Mouse (Mus musculus) midbrain, embryonic 14.5 days (tissue): ENCODE results near the gene Aldh3b1. TPM values are rescaled to one million over a fixed set of nuclear protein-coding genes. Genes with fewer than 3 reads are reported as not detected.

Source experiments
- ATAC-seq: fragments of 200-750 bp; cut with Nextera tagmentation; 2 replicates; pipeline ENCODE4 v1.8.0; 2017; ENCODE audit warnings: moderate number of reproducible peaks, moderate library complexity; ENCODE audit not compliant: low FRiP score, low TSS enrichment
- DNase-seq: peaks from one replicate; pipeline ENCODE4 v3.0.0-alpha.2; 2015
- H3K27ac ChIP-seq: fragments of 300-500 bp; sonication (generic); replicated peaks from 2 replicates; pipeline ENCODE4 v1.5.1; 2014; ENCODE audit warnings: mild to moderate bottlenecking, low read depth, low read length, moderate library complexity
- H3K27me3 ChIP-seq: fragments of 300-500 bp; sonication (generic); 2 replicates; pipeline ENCODE4 v1.6.1; 2014; ENCODE audit warnings: low read length, control low read depth, mixed read lengths; ENCODE audit not compliant: control insufficient read depth, insufficient read depth
- H3K36me3 ChIP-seq: fragments of 300-500 bp; sonication (generic); 2 replicates; pipeline ENCODE4 v1.6.1; 2014; ENCODE audit warnings: low read length, control low read depth; ENCODE audit not compliant: control insufficient read depth, insufficient read depth
- H3K4me1 ChIP-seq: fragments of 300-500 bp; sonication (generic); 2 replicates; pipeline ENCODE4 v1.6.1; 2014; ENCODE audit warnings: mild to moderate bottlenecking, antibody characterized with exemption, low read length, control low read depth; ENCODE audit not compliant: control insufficient read depth, insufficient read depth
- H3K4me2 ChIP-seq: fragments of 300-500 bp; sonication (generic); 2 replicates; pipeline ENCODE4 v1.6.1; 2014; ENCODE audit warnings: mild to moderate bottlenecking, low read length, moderate library complexity
- H3K4me3 ChIP-seq: fragments of 300-500 bp; sonication (generic); replicated peaks from 2 replicates; pipeline ENCODE4 v1.5.1; 2014; ENCODE audit warnings: low read depth, low read length
- H3K9ac ChIP-seq: fragments of 300-500 bp; sonication (generic); replicated peaks from 2 replicates; pipeline ENCODE4 v1.6.1; 2014; ENCODE audit warnings: mild to moderate bottlenecking, low read length, moderate library complexity
- H3K9me3 ChIP-seq: fragments of 300-500 bp; sonication (generic); 2 replicates; pipeline ENCODE4 v1.6.1; 2016; ENCODE audit warnings: low read length, control low read depth, mixed read lengths; ENCODE audit not compliant: control insufficient read depth
- WGBS: fragments of 180-500 bp; shearing (Covaris S2); extraction: QIAGEN DNeasy Blood & Tissue Kit; methylation state at CpG from one replicate; pipeline ENCODE4 v1.1.7; 2014; 5-methylcytosine and 5-hydroxymethylcytosine counted together
- polyA plus RNA-seq: library from polyadenylated mRNA; unstranded; fragments of >200 nt; fragmentation: Nextera tagmentation; extraction: Ambion mirVana; gene quantifications from 2 replicates; pipeline ENCODE4 v1.2.1, GENCODE M21; 2014

Aldh3b1 gene
- polyA plus RNA-seq, 1 experiment from 2014 or later = 1.1 TPM

DNA sequence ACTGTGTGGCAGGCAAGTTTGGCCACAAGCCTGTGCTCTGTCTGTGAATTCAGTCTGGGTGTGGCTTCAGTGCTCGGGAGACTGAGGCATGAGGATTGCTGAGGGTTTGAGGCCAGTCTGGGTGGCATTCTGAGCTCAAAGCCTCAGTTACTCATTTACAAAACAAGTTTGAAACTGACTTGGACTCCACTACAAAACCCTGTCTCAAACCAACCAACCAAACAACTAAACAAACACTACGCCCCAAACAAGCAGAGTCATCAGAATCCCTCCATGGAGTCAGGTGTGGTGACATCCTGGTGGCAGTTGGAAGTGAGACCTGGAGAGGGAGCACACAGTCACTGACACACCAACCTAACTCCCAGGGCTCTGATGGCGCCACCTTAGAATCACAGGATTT, 20.7 kb upstream of the Aldh3b1 start:
- H3K27ac ChIP-seq = no peak overlapping the region
- 79% methylated on average over 3 of the region's 3 CpGs for WGBS
- no peak for ATAC-seq

DNA sequence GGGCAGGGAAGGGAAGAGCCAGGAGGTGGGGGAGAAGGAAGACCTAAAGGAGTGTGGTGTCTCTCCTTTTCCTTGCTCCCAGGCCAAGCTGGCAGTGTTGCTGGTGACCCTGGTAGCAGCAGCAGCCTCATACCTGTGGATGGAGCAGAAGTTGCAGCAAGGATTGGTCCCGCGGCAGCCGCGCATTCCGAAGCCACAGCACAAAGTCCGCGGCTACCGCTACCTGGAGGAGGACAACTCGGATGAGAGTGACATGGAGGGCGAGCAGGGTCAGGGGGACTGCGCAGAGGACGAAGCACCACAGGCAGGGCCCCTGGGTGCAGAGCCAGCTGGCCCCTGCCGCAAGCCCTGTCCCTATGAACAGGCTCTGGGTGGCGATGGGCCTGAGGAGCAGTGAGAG, 18.9 kb upstream of the Aldh3b1 start:
- Histone ChIP-seq H3K9ac (no peak overlapping the region), H3K36me3 (no peaks in the 10 kb centered on the region), H3K9me3 (no peaks in the 10 kb centered on the region), H3K4me2 (no peak overlapping the region), H3K27me3 (no peaks in the 10 kb centered on the region), H3K4me3 (no peak overlapping the region), H3K27ac (no peak overlapping the region), H3K4me1 (no peaks in the 10 kb centered on the region)
- ATAC-seq (no peak), DNase-seq (no peak)
- WGBS = 73% methylated on average over 14 of the region's 14 CpGs

More for the DNA sequence above, 20.7 kb upstream of the Aldh3b1 start:
- Histone ChIP-seq H3K4me3 (no peak overlapping the region), H3K9ac (no peak overlapping the region), H3K4me2 (no peak overlapping the region), H3K36me3 (no peaks in the 10 kb centered on the region), H3K9me3 (no peaks in the 10 kb centered on the region), H3K27me3 (no peaks in the 10 kb centered on the region), H3K4me1 (no peaks in the 10 kb centered on the region)
- no peak for DNase-seq

DNA sequence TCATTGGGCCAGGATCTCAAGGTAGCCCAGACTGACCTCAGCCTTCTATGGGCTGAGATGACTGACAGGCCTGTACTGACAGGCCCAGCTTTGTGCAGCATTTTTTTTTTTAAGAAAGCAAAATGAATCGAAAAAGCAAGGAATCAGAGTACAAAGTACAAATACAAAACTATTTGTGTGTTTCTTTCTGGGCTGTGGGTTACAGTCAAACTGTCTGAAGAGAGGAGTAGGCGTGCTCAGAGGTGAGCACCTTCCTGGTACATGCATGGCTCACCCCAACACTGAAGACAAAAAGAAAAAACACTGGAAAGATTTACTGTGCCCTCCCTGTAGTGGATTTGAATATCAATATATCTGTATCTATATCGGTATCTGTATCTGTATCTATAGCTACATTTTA, 18.2 kb upstream of the Aldh3b1 start:
- H3K4me3 ChIP-seq = no peak overlapping the region
- no peaks in the 10 kb centered on the region for H3K36me3 ChIP-seq
- 74% methylated on average over 3 of the region's 3 CpGs for WGBS
- H3K9ac ChIP-seq = no peak overlapping the region
- H3K27ac ChIP-seq = no peak overlapping the region
- no peaks in the 10 kb centered on the region for H3K27me3 ChIP-seq
- ATAC-seq (no peak), DNase-seq (no peak)
- H3K4me1 ChIP-seq = no peaks in the 10 kb centered on the region
- no peak overlapping the region for H3K4me2 ChIP-seq
- no peaks in the 10 kb centered on the region for H3K9me3 ChIP-seq

DNA sequence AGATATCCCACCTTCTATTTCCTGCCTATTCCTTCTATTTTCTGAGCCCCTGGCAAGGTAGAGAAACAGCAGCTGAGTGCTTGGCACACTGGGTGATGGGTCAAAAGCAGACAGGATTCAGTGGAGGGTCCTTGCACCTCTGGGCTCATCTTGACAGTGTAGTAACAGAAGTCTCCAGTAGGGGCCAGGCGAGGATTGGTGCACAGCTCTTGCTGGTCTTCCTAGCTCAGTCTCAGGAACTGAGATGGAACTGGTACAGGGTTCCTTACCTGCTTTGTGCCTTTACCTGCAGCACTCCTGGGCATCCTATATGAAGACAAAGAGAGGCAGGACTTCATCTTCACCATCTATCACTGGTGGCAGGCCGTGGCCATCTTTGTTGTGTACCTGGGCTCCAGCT, 17.1 kb upstream of the Aldh3b1 start:
- Histone ChIP-seq H3K4me3 (no peak overlapping the region), H3K36me3 (no peaks in the 10 kb centered on the region), H3K9me3 (no peaks in the 10 kb centered on the region), H3K9ac (no peak overlapping the region), H3K27me3 (no peaks in the 10 kb centered on the region), H3K4me2 (no peak overlapping the region), H3K4me1 (no peaks in the 10 kb centered on the region), H3K27ac (no peak overlapping the region)
- ATAC-seq (peak; percentile 50; the same call in 1 of the 2 replicates), DNase-seq (peak; percentile 85)
- 18% methylated on average over 2 of the region's 2 CpGs for WGBS

DNA sequence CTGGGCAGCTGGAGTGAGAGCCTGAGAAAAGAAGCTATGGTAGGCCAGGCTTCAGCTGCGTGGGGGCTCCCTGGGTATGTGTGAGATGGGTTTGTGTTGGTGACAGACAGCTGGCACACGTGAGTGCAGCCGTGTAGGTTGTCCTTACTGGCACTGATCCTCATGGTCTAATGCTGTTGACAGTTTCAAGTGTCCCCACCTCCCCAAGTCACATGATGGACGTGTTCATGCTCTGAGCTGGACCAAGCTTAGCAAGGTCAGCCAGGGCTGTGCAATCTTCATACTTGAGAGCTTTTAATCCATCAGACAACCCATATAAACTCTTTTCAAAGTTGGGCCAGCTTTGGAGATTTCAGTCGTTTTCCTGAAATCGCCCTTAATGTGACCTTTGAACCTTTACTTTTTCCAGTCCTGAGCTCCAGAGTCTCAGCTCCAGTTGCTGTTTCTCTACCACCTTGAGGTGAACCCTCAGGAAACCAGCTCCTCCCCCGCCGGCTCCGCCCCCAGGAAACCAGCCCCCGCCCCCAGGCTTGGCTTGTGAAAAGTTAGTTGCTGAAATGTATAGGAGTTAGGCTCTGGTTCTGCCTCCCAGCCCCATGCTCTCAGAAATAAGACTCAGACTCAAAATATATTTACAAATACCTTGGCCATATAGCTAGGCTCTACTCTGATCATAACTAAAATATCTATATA, 16.4 kb upstream of the Aldh3b1 start:
- Histone ChIP-seq H3K4me3 (no peak overlapping the region), H3K4me2 (no peak overlapping the region), H3K27ac (no peak overlapping the region), H3K4me1 (no peaks in the 10 kb centered on the region), H3K9me3 (no peaks in the 10 kb centered on the region), H3K36me3 (no peaks in the 10 kb centered on the region), H3K27me3 (no peaks in the 10 kb centered on the region), H3K9ac (no peak overlapping the region)
- no peak for ATAC-seq
- 38% methylated on average over 10 of the region's 10 CpGs for WGBS
- DNase-seq = no peak

DNA sequence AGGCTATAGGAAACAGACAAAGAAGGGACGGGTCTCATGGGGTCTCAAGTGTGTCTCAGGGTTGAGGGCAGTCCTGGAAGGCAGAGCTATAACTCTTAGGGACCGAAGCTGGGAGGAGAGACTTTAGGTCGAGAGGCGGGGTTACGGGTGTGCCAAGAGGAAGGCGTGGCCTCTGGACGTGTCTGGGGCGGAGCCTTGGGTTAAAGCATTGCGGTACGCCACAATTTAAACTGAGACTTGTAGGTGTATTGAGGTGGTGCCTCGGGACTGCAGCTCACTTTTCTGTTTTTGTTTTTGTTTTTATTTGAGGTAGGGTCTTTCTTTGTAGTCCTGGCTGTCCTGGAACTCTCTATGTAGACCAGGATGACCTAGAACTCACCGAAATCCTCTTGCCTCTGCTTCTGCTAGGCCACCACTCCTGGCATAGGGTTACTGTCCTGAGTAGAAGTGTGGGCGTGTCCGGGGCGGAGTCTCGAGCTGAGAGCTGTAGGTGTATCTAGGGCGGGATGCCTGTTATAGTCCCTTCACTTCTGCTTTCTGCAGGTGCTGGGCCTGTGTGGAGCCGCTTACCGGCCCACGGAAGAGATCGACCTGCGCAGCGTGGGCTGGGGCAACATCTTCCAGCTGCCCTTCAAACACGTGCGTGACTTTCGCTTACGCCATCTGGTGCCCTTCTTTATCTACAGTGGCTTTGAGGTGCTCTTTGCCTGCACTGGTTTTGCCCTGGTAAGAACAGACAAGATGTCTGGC, 13.6 kb upstream of the Aldh3b1 start:
- Histone ChIP-seq H3K4me1 (no peaks in the 10 kb centered on the region), H3K9me3 (no peaks in the 10 kb centered on the region), H3K36me3 (no peaks in the 10 kb centered on the region), H3K27ac (no peak overlapping the region), H3K27me3 (no peaks in the 10 kb centered on the region), H3K4me3 (no peak overlapping the region), H3K9ac (no peak overlapping the region), H3K4me2 (no peak overlapping the region)
- ATAC-seq (no peak), DNase-seq (no peak)
- 23% methylated on average over 27 of the region's 27 CpGs for WGBS

DNA sequence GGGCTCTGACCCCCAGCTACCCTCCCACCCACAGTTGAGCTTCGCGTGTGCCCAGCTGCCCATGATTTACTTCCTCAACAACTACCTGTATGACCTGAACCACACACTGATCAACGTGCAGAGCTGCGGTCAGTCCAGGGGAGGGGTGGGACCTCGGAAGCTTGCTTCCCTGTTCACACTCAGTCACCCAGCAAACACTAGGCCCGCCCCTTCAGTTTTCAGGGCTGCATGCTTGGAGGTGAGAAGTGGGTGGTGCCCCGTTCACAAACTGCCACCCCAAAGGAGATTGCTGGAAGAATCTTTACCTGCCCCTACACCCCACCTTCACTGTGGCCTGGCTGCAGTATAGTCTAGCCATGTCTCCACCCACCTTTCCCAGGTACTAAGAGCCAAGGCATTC, 12.7 kb upstream of the Aldh3b1 start:
- ATAC-seq (no peak), DNase-seq (no peak)
- H3K27ac ChIP-seq = no peak overlapping the region
- WGBS = 88% methylated on average over 7 of the region's 7 CpGs
- H3K27me3 ChIP-seq = no peaks in the 10 kb centered on the region
- H3K9me3 ChIP-seq = no peaks in the 10 kb centered on the region
- no peaks in the 10 kb centered on the region for H3K36me3 ChIP-seq
- H3K4me2 ChIP-seq = no peak overlapping the region
- H3K4me1 ChIP-seq = no peaks in the 10 kb centered on the region
- no peak overlapping the region for H3K4me3 ChIP-seq
- no peak overlapping the region for H3K9ac ChIP-seq

DNA sequence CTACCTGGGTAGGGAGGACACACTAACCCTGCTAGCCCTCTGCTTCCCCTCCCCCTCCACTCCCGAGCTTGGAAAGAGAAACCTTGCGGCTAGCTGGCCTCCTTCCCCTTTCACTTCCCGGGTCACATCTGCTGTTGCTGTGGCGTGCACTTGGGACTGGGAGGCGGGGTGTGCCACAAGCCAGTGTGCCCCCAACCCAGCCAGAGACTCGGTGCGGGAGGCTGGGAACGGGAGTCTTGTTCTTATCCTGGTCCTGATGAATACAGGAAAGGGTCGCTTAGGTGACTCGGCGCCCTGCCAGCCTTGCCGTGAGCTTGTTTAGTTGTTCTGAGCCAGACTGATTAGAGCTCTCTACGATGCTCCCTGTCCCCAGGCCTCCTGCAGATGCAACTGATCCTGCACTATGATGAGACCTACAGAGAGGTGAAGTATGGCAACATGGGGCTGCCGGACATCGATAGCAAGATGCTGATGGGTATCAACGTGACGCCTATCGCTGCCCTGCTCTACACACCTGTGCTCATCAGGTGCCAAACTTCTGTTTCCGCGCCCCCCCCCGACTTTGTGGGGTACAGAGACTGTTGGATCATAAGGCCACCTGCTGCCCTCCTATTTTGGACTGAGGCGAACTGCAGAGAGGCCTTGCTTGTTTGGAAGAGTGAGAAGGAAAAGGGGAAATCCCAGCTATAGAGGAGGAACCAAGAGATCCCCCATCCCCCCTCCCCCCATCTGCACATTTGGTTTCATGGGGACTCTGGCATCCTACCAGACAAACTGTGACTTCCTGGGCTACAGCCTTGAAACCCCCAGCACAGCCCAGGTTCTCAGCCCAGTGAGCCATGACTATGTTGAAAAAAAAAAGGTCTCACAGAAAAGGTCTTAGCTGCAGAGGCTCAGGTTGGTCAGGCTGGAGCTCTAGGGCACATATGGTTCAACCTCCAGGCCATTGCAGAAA, 6.6 kb upstream of the Aldh3b1 start:
- ATAC-seq = no peak; the same call in 1 of the 2 replicates
- H3K36me3 ChIP-seq = no peaks in the 10 kb centered on the region
- H3K27ac ChIP-seq = no peak overlapping the region
- peak; percentile 59 for DNase-seq
- H3K4me1 ChIP-seq = peaks cover 13% of the 10 kb centered on the region
- no peaks in the 10 kb centered on the region for H3K9me3 ChIP-seq
- H3K27me3 ChIP-seq = peaks cover 5% of the 10 kb centered on the region; the same call in 1 of the 2 replicates
- peak overlapping the region; percentile 66 for H3K4me2 ChIP-seq
- peak overlapping the region; percentile 24; the same call in 1 of the 2 replicates for H3K9ac ChIP-seq
- 10% methylated on average over 22 of the region's 22 CpGs for whole genome bisulfite sequencing
- peak overlapping the region; percentile 32 for H3K4me3 ChIP-seq
